Mouse (Mus musculus) neural tube, embryonic 11.5 days (tissue): ENCODE data around the gene Chchd6. TPM values are rescaled to one million over a fixed set of nuclear protein-coding genes. Genes with fewer than 3 reads are reported as not detected.

Experiments
- ATAC-seq: fragments of 200-750 bp; cut with Nextera tagmentation; 2 replicates; pipeline ENCODE4 v1.8.0; 2017; ENCODE audit warnings: moderate number of reproducible peaks, mild to moderate bottlenecking, moderate TSS enrichment, moderate library complexity; ENCODE audit not compliant: insufficient read depth, low FRiP score, low TSS enrichment
- DNase-seq: peaks from one replicate; pipeline ENCODE4 v3.0.0-alpha.2; 2015; ENCODE audit warnings: low spot score
- H3K27ac ChIP-seq: fragments of 300-500 bp; sonication (generic); 2 replicates; pipeline ENCODE4 v1.5.1; 2014; ENCODE audit warnings: low read depth, mild to moderate bottlenecking, low read length
- H3K27me3 ChIP-seq: fragments of 300-500 bp; sonication (generic); 2 replicates; pipeline ENCODE4 v1.6.1; 2014; ENCODE audit warnings: mild to moderate bottlenecking, low read length, mixed read lengths; ENCODE audit not compliant: control insufficient read depth, insufficient read depth
- H3K36me3 ChIP-seq: fragments of 300-500 bp; sonication (generic); 2 replicates; pipeline ENCODE4 v1.6.1; 2014; ENCODE audit warnings: mild to moderate bottlenecking, low read length, moderate library complexity, mixed read lengths; ENCODE audit not compliant: control insufficient read depth, insufficient read depth
- H3K4me1 ChIP-seq: fragments of 300-500 bp; sonication (generic); 2 replicates; pipeline ENCODE4 v1.6.1; 2014; ENCODE audit warnings: low read length, mixed read lengths; ENCODE audit not compliant: control insufficient read depth, insufficient read depth
- H3K4me2 ChIP-seq: fragments of 300-500 bp; sonication (generic); 2 replicates; pipeline ENCODE4 v1.6.1; 2014; ENCODE audit warnings: low read depth, mild to moderate bottlenecking, moderate library complexity
- H3K4me3 ChIP-seq: fragments of 300-500 bp; sonication (generic); 2 replicates; pipeline ENCODE4 v1.5.1; 2014; ENCODE audit warnings: low read depth, low read length
- H3K9ac ChIP-seq: fragments of 300-500 bp; sonication (generic); 2 replicates; pipeline ENCODE4 v1.6.1; 2014; ENCODE audit warnings: mild to moderate bottlenecking, low read length
- H3K9me3 ChIP-seq: fragments of 300-500 bp; sonication (generic); 2 replicates; pipeline ENCODE4 v1.6.1; 2016; ENCODE audit warnings: low read length; ENCODE audit not compliant: control insufficient read depth
- WGBS: fragments of 180-500 bp; shearing (Covaris S2); extraction: QIAGEN DNeasy Blood & Tissue Kit; methylation state at CpG from one replicate; pipeline ENCODE4 v1.1.7; 2014; 5-methylcytosine and 5-hydroxymethylcytosine counted together
- polyA plus RNA-seq: library from polyadenylated mRNA; unstranded; fragments of >200 nt; fragmentation: Nextera tagmentation; extraction: Ambion mirVana; gene quantifications from 2 replicates; pipeline ENCODE4 v1.2.1, GENCODE M21; 2014

Chchd6 gene
- polyA plus RNA-seq, 1 experiment from 2014 or later = 84.4 TPM

- Histone ChIP-seq H3K36me3 (no peaks in the 10 kb centered on the region), H3K27ac (no peak overlapping the region), H3K9ac (no peak overlapping the region), H3K4me1 (no peaks in the 10 kb centered on the region), H3K4me2 (no peak overlapping the region), H3K27me3 (no peaks in the 10 kb centered on the region), H3K9me3 (no peaks in the 10 kb centered on the region), H3K4me3 (no peak overlapping the region)
- WGBS = 86% methylated on average over 4 of the region's 4 CpGs
- ATAC-seq = no peak
- DNase-seq = no peak
These were observed 114.3 kb downstream of the Chchd6 start for GRCm38 (mm10) chr6:89481192-89481591.

GRCm38 (mm10) chr6:89467908-89468307 lies 127.5 kb downstream of the Chchd6 start:
- Histone ChIP-seq H3K27ac (no peak overlapping the region), H3K9me3 (no peaks in the 10 kb centered on the region)
- ATAC-seq = no peak

GRCm38 (mm10) chr6:89467290-89467689 lies 128.2 kb downstream of the Chchd6 start:
- 88% methylated on average over 9 of the region's 9 CpGs for WGBS
- Histone ChIP-seq H3K36me3 (no peaks in the 10 kb centered on the region), H3K9ac (no peak overlapping the region), H3K27ac (no peak overlapping the region), H3K9me3 (no peaks in the 10 kb centered on the region), H3K4me1 (no peaks in the 10 kb centered on the region), H3K27me3 (no peaks in the 10 kb centered on the region), H3K4me2 (no peak overlapping the region), H3K4me3 (no peak overlapping the region)
- DNase-seq (no peak), ATAC-seq (no peak)

More at GRCm38 (mm10) chr6:89467908-89468307, 127.5 kb downstream of the Chchd6 start:
- Histone ChIP-seq H3K4me3 (no peak overlapping the region), H3K4me1 (no peaks in the 10 kb centered on the region), H3K27me3 (no peaks in the 10 kb centered on the region), H3K36me3 (no peaks in the 10 kb centered on the region), H3K9ac (no peak overlapping the region), H3K4me2 (no peak overlapping the region)
- no peak for DNase-seq

GRCm38 (mm10) chr6:89466875-89467274 lies 128.6 kb downstream of the Chchd6 start:
- H3K4me1 ChIP-seq = no peaks in the 10 kb centered on the region
- WGBS = 76% methylated on average over 3 of the region's 3 CpGs
- DNase-seq (no peak), ATAC-seq (no peak)
- no peak overlapping the region for H3K27ac ChIP-seq
- no peaks in the 10 kb centered on the region for H3K27me3 ChIP-seq
- H3K4me2 ChIP-seq = no peak overlapping the region
- no peaks in the 10 kb centered on the region for H3K9me3 ChIP-seq
- no peaks in the 10 kb centered on the region for H3K36me3 ChIP-seq
- H3K4me3 ChIP-seq = no peak overlapping the region
- H3K9ac ChIP-seq = no peak overlapping the region

GRCm38 (mm10) chr6:89466053-89466708 lies 129.3 kb downstream of the Chchd6 start:
- Histone ChIP-seq H3K4me1 (no peaks in the 10 kb centered on the region), H3K27ac (no peak overlapping the region), H3K9ac (no peak overlapping the region), H3K9me3 (no peaks in the 10 kb centered on the region), H3K4me2 (no peak overlapping the region), H3K4me3 (no peak overlapping the region), H3K27me3 (no peaks in the 10 kb centered on the region), H3K36me3 (no peaks in the 10 kb centered on the region)
- 83% methylated on average over 12 of the region's 12 CpGs for WGBS
- no peak for ATAC-seq
- no peak for DNase-seq

GRCm38 (mm10) chr6:89462223-89462760 lies 133.2 kb downstream of the Chchd6 start:
- Histone ChIP-seq H3K27ac (no peak overlapping the region), H3K4me2 (no peak overlapping the region), H3K9me3 (no peaks in the 10 kb centered on the region), H3K4me1 (no peaks in the 10 kb centered on the region), H3K9ac (no peak overlapping the region), H3K36me3 (no peaks in the 10 kb centered on the region), H3K4me3 (no peak overlapping the region), H3K27me3 (no peaks in the 10 kb centered on the region)
- DNase-seq (no peak), ATAC-seq (no peak)
- 89% methylated on average over 2 of the region's 2 CpGs for WGBS

- no peak overlapping the region for H3K4me3 ChIP-seq
- WGBS = 86% methylated on average over 9 of the region's 9 CpGs
- H3K4me1 ChIP-seq = no peaks in the 10 kb centered on the region
- no peak for ATAC-seq
- no peaks in the 10 kb centered on the region for H3K27me3 ChIP-seq
- no peak overlapping the region for H3K9ac ChIP-seq
- no peaks in the 10 kb centered on the region for H3K36me3 ChIP-seq
- H3K9me3 ChIP-seq = no peaks in the 10 kb centered on the region
- no peak for DNase-seq
- H3K4me2 ChIP-seq = no peak overlapping the region
- H3K27ac ChIP-seq = no peak overlapping the region
These were observed 133.9 kb downstream of the Chchd6 start for GRCm38 (mm10) chr6:89461250-89462222.

GRCm38 (mm10) chr6:89459634-89460033 lies 135.8 kb downstream of the Chchd6 start:
- ATAC-seq = no peak

More at GRCm38 (mm10) chr6:89459634-89460033, 135.8 kb downstream of the Chchd6 start:
- Histone ChIP-seq H3K27ac (no peak overlapping the region), H3K9me3 (no peaks in the 10 kb centered on the region), H3K9ac (no peak overlapping the region), H3K4me3 (no peak overlapping the region), H3K27me3 (no peaks in the 10 kb centered on the region), H3K4me1 (no peaks in the 10 kb centered on the region), H3K36me3 (no peaks in the 10 kb centered on the region), H3K4me2 (no peak overlapping the region)
- DNase-seq = no peak
- 81% methylated on average over 3 of the region's 3 CpGs for WGBS
